Mouse (Mus musculus): ENCODE data around the gene 2010111I01Rik.

GRCm38 (mm10) chr13:63284748-63285147, 320.1 kb downstream of the 2010111I01Rik start:
- no peak for TF ChIP-seq CTCF (IDR thresholded peaks at IDR 0.05; ENCODE audit: low read depth, low read length)
- no peak for TF ChIP-seq POLR2A (IDR thresholded peaks at IDR 0.05; ENCODE audit: insufficient read depth, low read length)
- TF ChIP-seq EP300 (IDR thresholded peaks at IDR 0.05; ENCODE audit: insufficient read depth, low read depth, low read length): no peak
